Mouse (Mus musculus): ENCODE data around the gene Tacr1.

Gene Tacr1

GRCm38 (mm10) chr6:82528631-82529030 lies 126.5 kb downstream of the Tacr1 start:
- no peak for DNase-seq

- no peak for DNase-seq
Observed at GRCm38 (mm10) chr6:82536641-82537040, 134.5 kb downstream of the Tacr1 start.

- no peak for DNase-seq
Observed at GRCm38 (mm10) chr6:82549270-82549669, 147.1 kb downstream of the Tacr1 start.

- DNase-seq = no peak
Observed at GRCm38 (mm10) chr6:82575445-82575844, 173.3 kb downstream of the Tacr1 start.

- DNase-seq = no peak
Observed at GRCm38 (mm10) chr6:82585396-82585795, 183.3 kb downstream of the Tacr1 start.

- no peak for DNase-seq
Observed at GRCm38 (mm10) chr6:82589387-82589786, 187.3 kb downstream of the Tacr1 start.

GRCm38 (mm10) chr6:82595461-82596090 lies 193.4 kb downstream of the Tacr1 start:
- no peak for DNase-seq

- DNase-seq = no peak
Observed at GRCm38 (mm10) chr6:82603228-82603627, 201.1 kb downstream of the Tacr1 start.

GRCm38 (mm10) chr6:82603665-82604064 lies 201.5 kb downstream of the Tacr1 start:
- DNase-seq = peak; percentile 8 to 13

GRCm38 (mm10) chr6:82604791-82605190 lies 202.7 kb downstream of the Tacr1 start:
- no peak for DNase-seq

GRCm38 (mm10) chr6:82608756-82609155 lies 206.6 kb downstream of the Tacr1 start:
- no peak for DNase-seq

- no peak for DNase-seq
Observed at GRCm38 (mm10) chr6:82609339-82609926, 207.3 kb downstream of the Tacr1 start.
